Mouse (Mus musculus): ENCODE measurements around the gene Tespa1.
"Not testable (repeated sequence)": the region's sequence is repeated elsewhere in the genome, so short reads cannot be mapped to it uniquely, and the experiment has no call there.

Gene Tespa1

DNA sequence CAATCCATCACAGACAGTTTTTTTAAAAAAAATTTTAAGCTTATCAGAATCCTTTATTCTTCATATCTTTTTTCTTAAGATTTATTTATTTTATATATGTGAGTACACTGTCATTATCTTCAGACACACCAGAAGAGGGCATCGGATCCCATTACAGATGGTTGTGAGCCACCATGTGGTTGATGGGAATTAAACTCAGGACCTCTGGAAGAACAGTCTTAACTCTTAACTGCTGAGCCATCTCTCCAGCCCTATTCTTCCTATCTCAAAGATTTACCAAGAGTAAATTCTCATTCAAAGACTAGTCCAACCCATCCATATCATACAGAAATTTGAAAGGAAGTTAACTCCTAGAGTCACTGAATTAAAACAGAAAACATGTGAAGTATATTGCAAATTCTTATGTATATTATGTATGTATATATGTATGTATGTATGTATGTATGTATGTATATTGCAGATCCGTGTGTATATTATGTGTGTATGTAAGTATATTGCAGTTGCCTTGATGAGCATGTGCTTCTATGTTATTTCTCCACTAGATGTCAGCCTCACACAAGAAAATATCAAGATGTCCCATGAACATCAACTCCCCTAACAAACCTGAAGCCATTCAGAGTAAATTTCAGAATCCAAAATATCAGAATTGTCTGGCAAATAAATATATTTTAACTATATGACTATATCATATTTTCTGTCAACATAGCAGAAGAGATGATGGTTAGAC lies 40.9 kb downstream of the Tespa1 start:
- DNase-seq (ENCODE audit: low spot score), result peak; percentile 8

DNA sequence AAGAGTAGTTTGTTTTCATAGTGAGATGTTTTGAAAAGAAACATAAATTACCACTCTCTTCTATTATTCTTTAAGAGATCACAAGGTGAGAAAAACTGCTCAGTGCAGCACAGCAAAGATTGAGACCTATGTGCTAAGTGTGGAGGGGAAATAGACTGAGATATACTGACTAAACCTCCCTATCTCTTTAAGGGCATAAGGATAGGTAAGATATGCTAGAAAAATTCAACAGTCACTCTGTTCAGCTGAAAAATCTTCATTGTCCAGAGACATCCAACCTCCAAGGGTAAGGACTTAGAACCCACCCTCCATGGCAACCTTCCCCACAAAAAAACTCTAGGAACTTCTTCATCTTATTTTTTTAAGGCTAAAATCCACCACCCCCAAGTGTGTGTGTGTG lies 42.1 kb downstream of the Tespa1 start:
- no peak for DNase-seq (ENCODE audit: low spot score)

DNA sequence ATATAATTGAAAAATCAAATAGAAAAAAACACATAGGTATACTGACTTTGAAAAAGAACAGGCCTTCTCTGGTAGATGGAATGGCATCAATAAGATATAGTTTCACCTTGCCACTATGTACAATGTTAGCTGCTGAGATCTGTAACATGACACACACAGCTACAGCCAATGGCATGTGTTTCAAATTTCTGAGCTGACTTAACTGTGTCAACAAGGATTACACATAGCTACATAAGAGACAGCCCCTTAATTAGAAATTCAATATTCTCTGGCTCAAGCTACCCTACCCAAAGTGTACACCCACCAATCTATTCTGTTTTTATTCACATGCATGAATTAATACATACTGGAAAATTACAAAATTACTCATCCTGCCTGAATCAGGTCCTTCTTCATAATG lies 45.7 kb downstream of the Tespa1 start:
- no peak for DNase-seq (ENCODE audit: low spot score)

DNA sequence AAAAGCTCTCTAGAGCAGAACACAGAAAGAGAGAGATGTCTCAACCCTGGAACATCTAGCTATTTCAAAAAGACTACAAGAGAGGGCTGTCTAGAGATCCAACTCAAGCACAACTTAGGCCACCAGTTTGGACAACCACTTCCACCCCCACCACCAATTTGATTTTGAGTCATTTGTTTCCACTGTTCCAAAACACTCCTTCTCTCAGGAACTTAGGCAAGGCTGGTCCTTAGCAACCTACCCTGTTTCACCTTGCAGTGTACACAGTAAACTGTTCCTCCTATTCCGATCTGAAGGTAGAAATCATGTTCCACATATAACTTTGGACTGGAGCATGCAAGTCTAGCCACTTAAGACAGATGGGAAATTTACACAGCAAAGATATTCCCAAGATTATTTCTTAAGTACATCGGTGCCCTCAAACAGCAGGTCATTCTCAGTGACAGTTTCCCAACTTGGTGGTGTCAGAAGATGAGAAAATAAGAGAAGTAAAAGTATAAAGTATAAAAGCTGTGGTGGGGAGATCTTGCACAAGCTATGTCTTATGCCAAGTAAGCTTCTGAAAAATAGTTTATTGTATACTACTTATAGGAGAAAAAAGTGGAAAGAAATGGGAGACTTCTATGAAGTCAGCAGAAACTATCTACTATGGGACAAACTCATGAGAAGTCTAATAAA lies 47.5 kb downstream of the Tespa1 start:
- no peak for DNase-seq (ENCODE audit: low spot score)

DNA sequence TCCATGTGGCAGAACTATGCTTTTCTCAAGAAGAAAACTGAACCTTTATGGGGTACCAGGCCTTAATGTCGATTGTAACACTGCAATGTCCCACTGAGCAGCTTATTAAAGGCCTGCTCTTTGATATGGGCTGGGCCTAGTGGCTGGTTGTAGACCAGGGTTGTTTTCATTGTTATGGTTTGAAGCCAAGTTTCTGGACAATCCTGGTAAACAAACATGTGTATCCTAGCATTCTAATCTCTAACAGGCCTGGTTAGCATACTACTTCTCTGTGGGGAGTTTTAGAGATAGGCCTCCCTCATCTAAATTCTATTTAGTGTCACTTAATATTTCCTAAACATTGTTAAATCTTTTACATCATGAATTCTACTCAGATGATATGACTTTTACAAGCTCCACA lies 49.0 kb downstream of the Tespa1 start:
- no peak for DNase-seq (ENCODE audit: low spot score)

DNA sequence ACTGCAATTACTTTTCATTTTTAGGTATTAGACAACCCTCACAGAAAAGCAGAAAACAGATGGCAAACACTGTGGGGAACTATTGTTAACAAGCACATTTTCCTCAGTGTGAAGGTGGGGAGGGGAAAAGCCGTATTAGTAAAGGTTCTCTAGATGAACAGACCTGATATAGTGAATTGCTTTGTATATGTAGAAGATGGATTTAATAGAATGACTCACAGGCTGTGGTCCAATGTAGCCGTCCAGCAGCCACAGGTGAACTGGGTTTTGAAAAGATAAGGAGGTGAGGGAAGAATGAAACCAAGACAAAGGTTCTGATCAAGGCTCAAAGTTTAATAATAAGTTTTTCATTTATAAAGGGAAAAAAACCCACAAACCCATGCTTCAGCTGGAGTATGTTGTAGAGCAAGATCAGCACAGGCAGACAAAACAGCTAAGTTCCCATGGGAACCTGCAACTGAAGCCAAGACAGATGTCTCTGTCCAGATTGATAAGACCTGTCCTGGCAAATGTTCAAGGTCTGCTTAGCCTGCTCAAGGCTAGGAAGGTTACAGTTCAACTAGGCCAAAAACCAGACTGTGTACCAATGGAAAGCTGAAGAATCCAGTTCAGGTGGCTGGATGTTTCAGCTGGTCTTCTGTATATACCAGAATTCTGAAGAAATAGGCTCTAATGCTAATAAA lies 50.0 kb downstream of the Tespa1 start:
- DNase-seq (ENCODE audit: low spot score), result no peak

DNA sequence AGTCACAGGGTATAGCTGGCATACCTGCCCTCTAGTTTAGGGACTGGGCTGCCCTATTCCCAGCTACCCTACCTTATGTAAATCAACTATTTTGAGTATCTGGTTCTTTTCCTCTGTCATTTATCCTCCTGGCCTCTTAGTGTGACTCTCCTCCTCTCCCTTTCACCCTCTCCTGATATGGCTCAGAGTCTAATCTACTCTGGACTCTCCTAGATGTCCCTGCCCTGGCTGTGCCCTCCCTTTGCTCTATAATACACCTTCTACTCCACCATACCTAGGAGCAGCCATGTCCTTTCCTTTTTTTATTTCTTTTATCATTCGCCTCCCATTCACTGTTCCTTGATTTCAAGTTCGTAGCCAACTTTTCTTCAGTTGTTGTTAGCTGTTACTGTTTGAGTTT lies 52.5 kb downstream of the Tespa1 start:
- no peak for DNase-seq (ENCODE audit: low spot score)

DNA sequence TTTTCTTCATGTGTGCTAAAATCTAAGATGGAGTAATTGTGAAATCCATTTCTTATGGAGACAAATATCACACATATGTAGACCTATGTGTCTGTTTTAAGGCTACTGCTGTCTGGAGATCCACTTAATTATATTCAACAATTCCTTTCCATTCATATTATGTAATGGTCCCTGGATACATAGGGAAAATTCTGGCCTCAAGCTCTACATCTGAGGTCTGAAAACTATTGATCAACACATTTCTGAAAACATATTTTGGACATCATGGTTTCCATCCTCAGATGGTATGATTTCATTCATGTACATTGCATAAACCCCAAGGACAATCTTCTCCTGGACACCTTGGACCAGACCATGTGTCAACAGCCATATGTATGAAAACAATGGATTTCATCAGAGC lies 71.6 kb downstream of the Tespa1 start, which contains the start of gene Vmn2r84:
TSS of gene Vmn2r84 (minus strand) at position 101 of the 400 bp plus-strand sequence.
- DNase-seq (ENCODE audit: low spot score), result no peak

DNA sequence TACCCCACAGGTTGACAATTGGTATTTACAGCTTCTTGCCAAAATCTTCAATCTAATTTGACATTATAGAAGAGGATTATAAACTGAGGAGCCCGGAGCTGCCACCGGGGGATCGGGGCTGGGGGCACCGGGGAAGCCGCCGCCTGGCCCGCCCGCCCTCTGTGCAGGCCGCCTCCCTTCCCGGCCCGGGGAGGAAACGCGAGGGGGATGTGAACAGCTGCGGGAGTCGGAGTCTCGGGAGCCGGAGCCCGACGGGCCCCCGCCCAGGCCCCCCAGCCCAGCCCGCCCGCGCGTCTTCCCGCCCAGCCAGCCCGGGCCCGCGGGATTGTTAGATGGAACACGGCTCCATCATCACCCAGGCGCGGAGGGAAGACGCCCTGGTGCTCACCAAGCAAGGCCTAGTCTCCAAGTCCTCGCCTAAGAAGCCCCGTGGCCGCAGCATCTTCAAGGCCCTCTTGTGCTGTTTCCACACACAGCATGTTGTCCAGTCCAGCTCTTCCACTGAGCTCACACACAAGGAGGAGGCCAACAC lies 89.6 kb downstream of the Tespa1 start:
- not testable (repeated sequence) for DNase-seq (ENCODE audit: low spot score)
